Mouse (Mus musculus): ENCODE data around the gene Syndig1.

DNA sequence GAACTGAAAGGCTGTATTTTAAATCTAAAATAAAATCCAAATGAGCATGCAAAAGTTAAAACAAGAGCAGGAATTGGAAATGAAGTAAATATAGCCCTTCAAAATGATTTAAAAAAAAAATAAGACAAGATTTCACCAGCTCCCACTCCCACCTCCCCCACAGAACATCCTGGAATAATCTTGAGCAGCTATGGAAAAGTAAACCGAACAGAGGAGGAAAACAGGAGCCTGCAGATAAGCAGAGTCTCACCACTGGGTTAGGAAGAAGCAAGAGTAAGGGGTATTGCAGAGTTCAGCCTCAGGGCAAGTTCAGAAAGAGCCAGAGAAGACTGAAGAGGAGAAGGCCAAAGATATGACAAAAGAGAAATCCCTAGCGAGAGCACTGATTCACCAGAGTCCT lies 48.9 kb downstream of the Syndig1 start:
- no peak for TF ChIP-seq CTCF (IDR thresholded peaks at IDR 0.05; ENCODE audit: control insufficient read depth, insufficient read depth, insufficient replicate concordance, low read depth, low read length)
- no peak for TF ChIP-seq POLR2A (IDR thresholded peaks at IDR 0.05; ENCODE audit: control insufficient read depth, low read depth, low read length)

Measured in testis, adult 2 months (tissue).